Mouse (Mus musculus) testis, adult 2 months (tissue): ENCODE results near the gene Ndc80. TPM values are rescaled to one million over a fixed set of nuclear protein-coding genes. Genes with fewer than 3 reads are reported as not detected.
A peak's percentile ranks its signal among the peaks of the same experiment; 100 is the strongest.
"Not testable (repeated sequence)": the region's sequence is repeated elsewhere in the genome, so short reads cannot be mapped to it uniquely, and the experiment has no call there.

Source experiments
- H3K27ac ChIP-seq: fragments of 200-500 bp; 2 replicates; pipeline ENCODE4 v1.5.1; 2012; ENCODE audit warnings: low read depth, low read length; ENCODE audit not compliant: control insufficient read depth, insufficient read depth
- H3K27me3 ChIP-seq: fragments of 200-500 bp; 2 replicates; pipeline ENCODE4 v1.6.1; 2012; ENCODE audit warnings: mild to moderate bottlenecking, low read length, moderate library complexity; ENCODE audit not compliant: control insufficient read depth, insufficient read depth
- H3K36me3 ChIP-seq: fragments of 200-500 bp; 2 replicates; pipeline ENCODE4 v1.6.1; 2012; ENCODE audit warnings: mild to moderate bottlenecking, low read length; ENCODE audit not compliant: control insufficient read depth, insufficient read depth
- H3K4me1 ChIP-seq: fragments of 200-500 bp; 2 replicates; pipeline ENCODE4 v1.6.1; 2012; ENCODE audit warnings: low read length; ENCODE audit not compliant: control insufficient read depth, insufficient read depth
- H3K4me3 ChIP-seq: fragments of 200-500 bp; 2 replicates; pipeline ENCODE4 v1.5.1; 2012; ENCODE audit warnings: low read depth, mild to moderate bottlenecking, low read length, moderate library complexity, mixed read lengths; ENCODE audit not compliant: control insufficient read depth
- CTCF ChIP-seq: fragments of 200-500 bp; IDR thresholded peaks from 2 replicates; pipeline ENCODE4 v1.5.1; 2012; ENCODE audit warnings: low read depth, mild to moderate bottlenecking, inconsistent platforms, low read length, moderate library complexity; ENCODE audit not compliant: control insufficient read depth, insufficient read depth, insufficient replicate concordance
- POLR2A ChIP-seq: fragments of 200-500 bp; IDR thresholded peaks from 2 replicates; pipeline ENCODE4 v1.6.1; 2012; ENCODE audit warnings: low read depth, mild to moderate bottlenecking, inconsistent platforms, low read length, moderate library complexity; ENCODE audit not compliant: control insufficient read depth
- polyA plus RNA-seq: library from polyadenylated mRNA; depleted of rRNA; stranded (reverse); fragments of >200 nt; gene quantifications from 2 replicates; pipeline ENCODE4 v1.2.3, GENCODE M21; 2012

Gene Ndc80
- polyA plus RNA-seq, 1 experiment = 3.7 TPM

- no peaks in the 10 kb centered on the region for H3K27me3 ChIP-seq
- TF ChIP-seq POLR2A = no peak
- no peak for TF ChIP-seq CTCF
- no peaks in the 10 kb centered on the region for H3K36me3 ChIP-seq
- no peak overlapping the region for H3K4me3 ChIP-seq
- H3K27ac ChIP-seq = no peak overlapping the region
- peaks cover 6% of the 10 kb centered on the region for H3K4me1 ChIP-seq
Observed at GRCm38 (mm10) chr17:71476346-71477020, 50.2 kb downstream of the Ndc80 start.

- Histone ChIP-seq H3K27ac (peak overlapping the region; percentile 68), H3K4me3 (peak overlapping the region; percentile 90), H3K4me1 (peaks cover 6% of the 10 kb centered on the region), H3K36me3 (no peaks in the 10 kb centered on the region), H3K27me3 (no peaks in the 10 kb centered on the region)
- TF ChIP-seq CTCF = no peak
- TF ChIP-seq POLR2A = no peak
Observed at GRCm38 (mm10) chr17:71475705-71476089, 51.0 kb downstream of the Ndc80 start.

- H3K27ac ChIP-seq = peak within 1 kb of the TSS; percentile 89
- H3K27me3 ChIP-seq = no peaks in the 10 kb centered on the region
- no peak for TF ChIP-seq CTCF
- peak; percentile 54 for TF ChIP-seq POLR2A
- no peaks in the 10 kb centered on the region for H3K36me3 ChIP-seq
- peak within 1 kb of the TSS; percentile 94 for H3K4me3 ChIP-seq
- peaks cover 6% of the 10 kb centered on the region for H3K4me1 ChIP-seq
Observed at GRCm38 (mm10) chr17:71474762-71475704, 51.6 kb downstream of the Ndc80 start, which contains the start of gene Smchd1. Gene Smchd1 (minus strand): TSS chr17:71475343.

GRCm38 (mm10) chr17:71474128-71474527 lies 52.5 kb downstream of the Ndc80 start:
- no peak for TF ChIP-seq CTCF
- Histone ChIP-seq H3K36me3 (no peaks in the 10 kb centered on the region), H3K4me1 (peaks cover 6% of the 10 kb centered on the region), H3K27ac (no peak overlapping the region), H3K27me3 (no peaks in the 10 kb centered on the region), H3K4me3 (peak overlapping the region; percentile 94)

DNA sequence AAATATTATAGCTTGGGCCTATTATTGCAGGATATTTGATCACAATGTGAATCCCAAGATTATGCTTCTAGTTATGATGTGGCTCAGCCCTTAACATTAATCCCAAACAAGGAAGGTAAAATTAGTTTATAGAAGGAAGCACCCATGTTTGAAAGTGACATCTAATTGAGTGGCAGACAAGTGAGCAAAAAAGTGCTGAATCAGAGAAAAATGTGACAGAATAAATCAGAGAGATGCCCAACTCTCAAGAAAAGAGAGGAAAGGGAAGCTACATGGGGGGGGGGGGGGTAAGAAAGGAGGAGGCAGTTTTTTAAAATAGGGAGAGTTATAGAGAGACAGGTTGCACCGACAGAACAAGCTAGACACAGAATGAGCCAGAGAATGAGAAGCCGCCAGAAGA lies 55.4 kb downstream of the Ndc80 start:
- Histone ChIP-seq H3K27me3 (no peaks in the 10 kb centered on the region), H3K27ac (no peak overlapping the region), H3K4me1 (peaks cover 6% of the 10 kb centered on the region), H3K36me3 (no peaks in the 10 kb centered on the region), H3K4me3 (no peak overlapping the region)
- TF ChIP-seq POLR2A (no peak), CTCF (no peak)

- TF ChIP-seq CTCF (no peak), POLR2A (no peak)
- Histone ChIP-seq H3K4me3 (no peak overlapping the region), H3K4me1 (no peaks in the 10 kb centered on the region), H3K27ac (no peak overlapping the region), H3K36me3 (no peaks in the 10 kb centered on the region), H3K27me3 (no peaks in the 10 kb centered on the region)
Observed at GRCm38 (mm10) chr17:71460312-71460711, 66.3 kb downstream of the Ndc80 start.

GRCm38 (mm10) chr17:71459818-71460217 lies 66.8 kb downstream of the Ndc80 start, which contains the start of gene Gm4707:
Gene Gm4707 (minus strand): TSS chr17:71459918.
- no peak for TF ChIP-seq CTCF
- no peak for TF ChIP-seq POLR2A
- Histone ChIP-seq H3K36me3 (no peaks in the 10 kb centered on the region), H3K27ac (no peak within 1 kb of the TSS), H3K4me1 (no peaks in the 10 kb centered on the region), H3K27me3 (no peaks in the 10 kb centered on the region), H3K4me3 (no peak within 1 kb of the TSS)

GRCm38 (mm10) chr17:71457361-71457760 lies 69.3 kb downstream of the Ndc80 start:
- not testable (repeated sequence) for H3K36me3 ChIP-seq, H3K4me1 ChIP-seq, H3K27ac ChIP-seq, H3K4me3 ChIP-seq, H3K27me3 ChIP-seq
